Mouse (Mus musculus) forebrain, embryonic 12.5 days (tissue): ENCODE results near the gene Ccdc40. TPM values are rescaled to one million over a fixed set of nuclear protein-coding genes. Genes with fewer than 3 reads are reported as not detected.
A peak's percentile ranks its signal among the peaks of the same experiment; 100 is the strongest.

Experiments
- ATAC-seq: fragments of 200-750 bp; cut with Nextera tagmentation; 2 replicates; pipeline ENCODE4 v1.8.0; 2017; ENCODE audit warnings: moderate TSS enrichment; ENCODE audit not compliant: low FRiP score
- H3K27ac ChIP-seq: fragments of 300-500 bp; sonication (generic); 2 replicates; pipeline ENCODE4 v1.5.1; 2016; ENCODE audit warnings: mild to moderate bottlenecking
- H3K27me3 ChIP-seq: fragments of 300-500 bp; sonication (generic); 2 replicates; pipeline ENCODE4 v1.6.1; 2016; ENCODE audit warnings: mild to moderate bottlenecking
- H3K36me3 ChIP-seq: fragments of 300-500 bp; sonication (generic); replicated peaks from 2 replicates; pipeline ENCODE4 v1.6.1; 2016; ENCODE audit warnings: mild to moderate bottlenecking
- H3K4me1 ChIP-seq: fragments of 300-500 bp; sonication (generic); 2 replicates; pipeline ENCODE4 v1.6.1; 2016
- H3K4me2 ChIP-seq: fragments of 300-500 bp; sonication (generic); 2 replicates; pipeline ENCODE4 v1.6.1; 2016; ENCODE audit warnings: mild to moderate bottlenecking, moderate library complexity
- H3K4me3 ChIP-seq: fragments of 300-500 bp; sonication (generic); replicated peaks from 2 replicates; pipeline ENCODE4 v1.5.1; 2016; ENCODE audit warnings: mild to moderate bottlenecking
- H3K9ac ChIP-seq: fragments of 300-500 bp; sonication (generic); 2 replicates; pipeline ENCODE4 v1.6.1; 2016; ENCODE audit warnings: mild to moderate bottlenecking
- H3K9me3 ChIP-seq: fragments of 300-500 bp; sonication (generic); 2 replicates; pipeline ENCODE4 v1.6.1; 2016
- WGBS: fragments of 180-500 bp; shearing (Covaris S2); methylation state at CpG from one replicate; pipeline ENCODE4 v1.1.7; 2016; 5-methylcytosine and 5-hydroxymethylcytosine counted together
- polyA plus RNA-seq: library from polyadenylated mRNA; unstranded; fragments of >200 nt; fragmentation: Nextera tagmentation; extraction: Ambion mirVana; gene quantifications from 2 replicates; pipeline ENCODE4 v1.2.1, GENCODE M21; 2016

The Ccdc40 gene
- polyA plus RNA-seq, 1 experiment from 2014 or later, result 20.7 TPM

GRCm38 (mm10) chr11:119192176-119192575 is 36.2 kb upstream of the Ccdc40 start:
- H3K36me3 ChIP-seq, result no peaks in the 10 kb centered on the region; the same call in 1 of the 2 replicates
- ATAC-seq, result no peak
- no peak overlapping the region for H3K4me2 ChIP-seq
- no peaks in the 10 kb centered on the region for H3K27me3 ChIP-seq
- H3K9me3 ChIP-seq, result no peaks in the 10 kb centered on the region
- WGBS, result 89% methylated on average over 5 of the region's 5 CpGs
- H3K4me1 ChIP-seq, result peaks cover 31% of the 10 kb centered on the region
- no peak overlapping the region for H3K4me3 ChIP-seq
- no peak overlapping the region for H3K27ac ChIP-seq
- H3K9ac ChIP-seq, result no peak overlapping the region

DNA sequence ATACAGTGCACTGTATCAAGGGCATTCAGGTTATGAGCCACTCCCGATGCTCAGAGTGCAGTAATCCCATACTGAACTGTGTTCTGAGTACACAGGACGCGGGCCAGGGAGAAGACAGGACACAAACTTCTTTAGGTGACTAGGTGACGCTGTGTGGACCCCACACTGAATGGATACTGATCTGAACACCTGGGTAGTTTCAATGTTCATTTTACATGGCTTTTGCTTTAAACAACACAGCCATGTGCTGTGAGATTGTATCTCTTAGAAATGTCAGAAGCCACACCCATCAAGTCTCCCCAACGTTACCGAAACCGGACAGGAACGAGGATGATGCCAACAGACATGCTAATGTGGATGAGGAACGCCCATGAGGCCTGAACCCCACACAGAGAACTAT is 35.8 kb upstream of the Ccdc40 start:
- H3K36me3 ChIP-seq, result peaks cover 2% of the 10 kb centered on the region
- H3K27ac ChIP-seq, result no peak overlapping the region
- no peaks in the 10 kb centered on the region for H3K9me3 ChIP-seq
- H3K4me3 ChIP-seq, result no peak overlapping the region
- H3K4me1 ChIP-seq, result peaks cover 27% of the 10 kb centered on the region
- no peak for ATAC-seq
- 89% methylated on average over 9 of the region's 9 CpGs for WGBS
- no peak overlapping the region for H3K9ac ChIP-seq
- no peak overlapping the region for H3K4me2 ChIP-seq
- no peaks in the 10 kb centered on the region for H3K27me3 ChIP-seq

GRCm38 (mm10) chr11:119197618-119198563 is 30.5 kb upstream of the Ccdc40 start:
- H3K27ac ChIP-seq, result no peak overlapping the region
- no peaks in the 10 kb centered on the region for H3K9me3 ChIP-seq
- WGBS, result 88% methylated on average over 18 of the region's 18 CpGs
- H3K9ac ChIP-seq, result no peak overlapping the region
- ATAC-seq, result no peak
- peaks cover 28% of the 10 kb centered on the region for H3K36me3 ChIP-seq
- no peak overlapping the region for H3K4me2 ChIP-seq
- H3K4me3 ChIP-seq, result no peak overlapping the region
- H3K27me3 ChIP-seq, result no peaks in the 10 kb centered on the region
- H3K4me1 ChIP-seq, result peaks cover 6% of the 10 kb centered on the region; the same call in 1 of the 2 replicates

GRCm38 (mm10) chr11:119198564-119199232 is 29.7 kb upstream of the Ccdc40 start:
- Histone ChIP-seq H3K36me3 (peaks cover 29% of the 10 kb centered on the region), H3K27ac (peak overlapping the region; percentile 38; the same call in 1 of the 2 replicates), H3K9ac (no peak overlapping the region), H3K4me1 (peaks cover 6% of the 10 kb centered on the region; the same call in 1 of the 2 replicates), H3K4me2 (no peak overlapping the region), H3K9me3 (no peaks in the 10 kb centered on the region), H3K27me3 (no peaks in the 10 kb centered on the region), H3K4me3 (no peak overlapping the region)
- no peak for ATAC-seq
- WGBS, result 58% methylated on average over 26 of the region's 26 CpGs

DNA sequence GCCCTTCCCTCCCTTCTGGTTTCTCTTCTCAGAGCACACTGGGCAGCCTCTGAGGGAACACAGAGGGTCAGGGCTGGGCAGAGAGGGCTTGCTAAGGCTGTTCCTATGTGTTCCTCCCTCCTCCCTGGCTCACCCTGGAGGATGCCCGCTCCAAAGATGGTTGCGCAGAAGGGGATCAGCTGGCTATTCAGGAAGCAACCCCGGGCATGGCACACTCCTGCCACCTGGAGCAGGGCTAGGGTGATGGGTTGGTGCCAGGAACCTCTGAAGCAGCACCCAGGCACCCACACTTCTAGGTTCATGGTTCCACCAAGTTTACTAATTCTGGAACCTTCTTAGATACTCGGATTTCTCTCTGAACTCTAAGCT is 29.2 kb upstream of the Ccdc40 start:
- H3K27ac ChIP-seq, result peak overlapping the region; percentile 38; the same call in 1 of the 2 replicates
- H3K4me3 ChIP-seq, result no peak overlapping the region
- H3K4me1 ChIP-seq, result peaks cover 6% of the 10 kb centered on the region; the same call in 1 of the 2 replicates
- peaks cover 34% of the 10 kb centered on the region for H3K36me3 ChIP-seq
- no peaks in the 10 kb centered on the region for H3K9me3 ChIP-seq
- no peaks in the 10 kb centered on the region for H3K27me3 ChIP-seq
- H3K9ac ChIP-seq, result no peak overlapping the region
- no peak overlapping the region for H3K4me2 ChIP-seq
- ATAC-seq, result no peak
- 87% methylated on average over 4 of the region's 4 CpGs for WGBS

GRCm38 (mm10) chr11:119203423-119203822 is 24.9 kb upstream of the Ccdc40 start:
- Histone ChIP-seq H3K27me3 (no peaks in the 10 kb centered on the region), H3K4me3 (no peak overlapping the region), H3K4me2 (no peak overlapping the region), H3K27ac (no peak overlapping the region), H3K9ac (no peak overlapping the region), H3K9me3 (no peaks in the 10 kb centered on the region), H3K4me1 (no peaks in the 10 kb centered on the region; the same call in 1 of the 2 replicates), H3K36me3 (peaks cover 59% of the 10 kb centered on the region)
- WGBS, result 45% methylated on average over 5 of the region's 5 CpGs
- ATAC-seq, result 0 out of 2 replicates have a peak, but pooled peaks have one; percentile 19

GRCm38 (mm10) chr11:119205738-119206137 is 22.6 kb upstream of the Ccdc40 start:
- Histone ChIP-seq H3K9ac (no peak overlapping the region), H3K27ac (no peak overlapping the region), H3K4me1 (peaks cover 7% of the 10 kb centered on the region), H3K4me2 (no peak overlapping the region), H3K9me3 (no peaks in the 10 kb centered on the region), H3K4me3 (no peak overlapping the region), H3K27me3 (no peaks in the 10 kb centered on the region), H3K36me3 (peaks cover 64% of the 10 kb centered on the region)
- WGBS, result 84% methylated on average over 10 of the region's 10 CpGs
- no peak for ATAC-seq

GRCm38 (mm10) chr11:119206562-119206961 is 21.8 kb upstream of the Ccdc40 start:
- H3K9ac ChIP-seq, result no peak overlapping the region
- ATAC-seq, result no peak
- WGBS, result 31% methylated on average over 5 of the region's 5 CpGs

GRCm38 (mm10) chr11:119207986-119208385 is 20.4 kb upstream of the Ccdc40 start:
- Histone ChIP-seq H3K4me1 (peaks cover 8% of the 10 kb centered on the region), H3K9me3 (no peaks in the 10 kb centered on the region), H3K36me3 (peaks cover 53% of the 10 kb centered on the region), H3K27ac (no peak overlapping the region), H3K4me3 (no peak overlapping the region), H3K9ac (no peak overlapping the region), H3K27me3 (no peaks in the 10 kb centered on the region), H3K4me2 (no peak overlapping the region)
- ATAC-seq, result no peak
- 87% methylated on average over 6 of the region's 6 CpGs for WGBS

More at GRCm38 (mm10) chr11:119206562-119206961, 21.8 kb upstream of the Ccdc40 start:
- Histone ChIP-seq H3K27ac (no peak overlapping the region), H3K27me3 (no peaks in the 10 kb centered on the region), H3K4me1 (peaks cover 8% of the 10 kb centered on the region), H3K4me3 (no peak overlapping the region), H3K36me3 (peaks cover 63% of the 10 kb centered on the region), H3K9me3 (no peaks in the 10 kb centered on the region), H3K4me2 (no peak overlapping the region)

DNA sequence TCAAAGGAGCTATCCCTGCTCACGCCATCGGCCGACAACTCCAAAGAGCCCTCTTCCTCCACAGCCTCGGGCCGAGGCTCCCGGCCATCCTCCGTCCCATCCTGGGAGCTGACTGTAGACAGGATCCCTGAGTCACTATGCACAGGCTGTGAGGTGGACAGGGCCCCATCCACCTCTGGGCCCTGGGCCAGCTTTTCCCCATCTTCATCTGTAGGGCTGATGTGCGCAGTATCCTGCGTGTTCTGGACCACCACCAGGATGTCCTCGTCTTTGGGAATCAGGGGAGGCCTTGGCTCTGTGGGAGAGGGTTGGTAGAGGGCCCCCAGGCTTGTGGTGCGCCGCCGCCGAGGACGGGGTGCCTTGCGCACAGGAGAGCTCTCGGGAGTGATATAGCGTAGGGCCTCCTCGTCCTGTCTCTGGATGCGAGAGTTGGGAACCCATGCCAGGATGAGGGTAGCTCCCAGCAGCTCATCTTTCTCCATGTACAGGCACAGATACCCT is 19.5 kb upstream of the Ccdc40 start:
- Histone ChIP-seq H3K9me3 (no peaks in the 10 kb centered on the region), H3K4me1 (peaks cover 14% of the 10 kb centered on the region), H3K4me2 (no peak overlapping the region), H3K27me3 (no peaks in the 10 kb centered on the region), H3K27ac (peak overlapping the region; percentile 1; the same call in 1 of the 2 replicates), H3K4me3 (no peak overlapping the region), H3K9ac (no peak overlapping the region), H3K36me3 (peaks cover 49% of the 10 kb centered on the region)
- 95% methylated on average over 20 of the region's 20 CpGs for WGBS
- no peak for ATAC-seq

DNA sequence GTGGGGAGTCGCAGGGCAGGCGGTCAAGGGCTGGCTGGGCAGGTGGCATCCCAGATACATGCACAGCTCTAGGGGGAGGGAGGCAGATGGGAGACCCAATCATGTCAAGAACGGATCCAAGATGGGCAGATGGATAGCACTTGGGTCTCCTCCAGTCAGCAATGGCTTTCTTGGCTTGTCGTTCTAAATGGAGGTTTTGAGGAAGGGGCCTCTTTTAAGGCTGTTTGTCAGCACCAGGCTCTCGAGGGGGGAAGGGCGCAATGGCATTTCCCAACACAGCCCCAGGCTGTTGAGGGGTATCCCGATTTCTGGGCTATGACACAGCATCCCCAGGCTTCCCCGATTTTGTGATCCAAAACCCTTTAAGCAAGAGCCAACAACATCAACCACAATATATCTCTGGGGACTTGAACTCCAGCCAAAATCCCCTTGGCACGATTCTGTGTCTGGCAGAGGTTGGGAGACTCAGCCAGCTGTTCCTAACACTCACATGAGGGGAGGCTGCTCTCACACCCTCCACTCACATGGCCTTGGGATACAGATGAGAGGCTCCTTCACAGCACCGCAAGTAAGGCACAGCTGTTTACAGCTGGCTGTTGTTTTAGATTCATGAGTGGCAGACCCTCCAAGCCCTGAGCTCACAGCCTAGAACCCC is 18.9 kb upstream of the Ccdc40 start:
- ATAC-seq, result no peak
- H3K9me3 ChIP-seq, result no peaks in the 10 kb centered on the region
- no peak overlapping the region for H3K4me3 ChIP-seq
- peak overlapping the region; percentile 1; the same call in 1 of the 2 replicates for H3K27ac ChIP-seq
- H3K4me2 ChIP-seq, result no peak overlapping the region
- H3K27me3 ChIP-seq, result no peaks in the 10 kb centered on the region
- peaks cover 18% of the 10 kb centered on the region for H3K4me1 ChIP-seq
- no peak overlapping the region for H3K9ac ChIP-seq
- 86% methylated on average over 10 of the region's 10 CpGs for WGBS
- peaks cover 44% of the 10 kb centered on the region for H3K36me3 ChIP-seq
